Mouse (Mus musculus): Measurements from ENCODE around the gene Eno3.
A peak's percentile ranks its signal among the peaks of the same experiment; 100 is the strongest.

The Eno3 gene

DNA sequence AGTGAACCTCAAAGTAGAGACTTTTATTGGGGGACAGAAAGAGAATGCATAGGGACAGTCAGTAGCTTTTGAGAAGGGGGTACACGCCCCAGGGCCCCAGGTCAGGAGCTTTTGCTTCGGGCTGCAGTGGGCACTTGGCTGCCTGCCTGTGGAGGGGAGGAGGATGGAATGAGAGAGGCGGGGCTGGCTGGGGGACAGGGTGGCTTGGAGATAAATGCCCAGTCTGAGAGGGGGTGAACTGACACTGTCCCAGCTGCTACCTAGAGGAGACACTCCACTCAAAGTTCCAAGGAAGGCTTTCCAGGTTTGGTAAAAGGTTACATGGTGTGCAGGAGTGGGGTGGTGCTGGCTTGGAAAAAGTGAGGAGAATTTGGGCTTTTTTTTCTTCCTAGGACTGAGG lies at the start of gene Eno3:
Gene Eno3, plus strand, starts transcription at position 239 of the 400 bp plus-strand sequence.
- DNase-seq (ENCODE audit: low spot score in 2 of 2): no peak

DNA sequence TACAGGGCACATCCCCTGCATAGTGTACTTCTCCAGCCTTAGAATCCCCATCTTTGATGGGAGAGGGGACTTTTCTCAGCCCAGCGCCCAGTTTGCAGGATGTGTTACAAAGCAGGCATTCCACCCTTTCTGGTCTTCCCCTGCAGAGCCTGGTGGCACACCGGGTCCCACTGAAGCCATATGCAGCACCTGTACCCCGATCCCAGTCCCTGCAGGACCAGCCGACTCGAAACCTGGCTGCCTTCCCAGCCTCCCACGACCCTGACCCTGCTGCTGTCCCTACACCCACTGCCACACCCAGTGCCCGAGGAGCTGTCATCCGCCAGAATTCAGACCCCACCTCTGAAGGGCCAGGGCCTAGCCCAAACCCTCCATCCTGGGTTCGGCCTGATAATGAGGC lies 49.4 kb upstream of the Eno3 start:
- DNase-seq (ENCODE audit: low spot score in 2 of 2): no peak

DNA sequence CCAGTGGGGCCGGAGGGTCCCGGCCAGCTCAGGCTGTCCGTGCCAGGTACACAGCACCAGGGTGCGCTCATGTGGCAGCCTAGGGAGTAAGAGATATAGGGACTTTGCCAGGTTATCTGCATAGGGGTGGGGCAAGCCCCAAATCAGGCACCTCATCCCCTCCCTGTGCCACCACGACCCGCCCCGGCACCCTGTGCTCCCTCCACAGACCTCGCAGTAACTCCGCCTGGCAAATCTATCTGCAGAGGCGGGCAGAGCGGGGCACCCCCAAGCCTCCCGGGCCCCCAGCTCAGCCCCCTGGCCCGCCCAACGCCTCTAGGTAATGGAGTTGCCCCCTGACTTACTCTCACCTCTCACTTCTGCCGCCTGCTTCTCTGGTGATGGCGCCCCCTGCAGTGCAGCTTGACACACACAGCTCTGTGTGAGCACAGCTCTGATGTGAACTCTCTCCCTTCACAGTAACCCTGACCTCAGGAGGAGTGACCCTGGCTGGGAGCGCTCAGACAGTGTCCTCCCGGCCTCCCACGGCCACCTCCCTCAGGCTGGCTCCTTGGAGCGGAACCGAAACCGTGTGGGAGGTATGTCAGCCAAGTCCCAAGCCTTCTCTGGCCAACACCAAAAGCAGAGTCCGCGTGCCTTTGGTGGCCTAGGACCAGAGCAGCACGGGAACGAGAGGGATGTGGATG lies 48.5 kb upstream of the Eno3 start:
- DNase-seq (ENCODE audit: low spot score in 2 of 2): peak; percentile 14 to 72

DNA sequence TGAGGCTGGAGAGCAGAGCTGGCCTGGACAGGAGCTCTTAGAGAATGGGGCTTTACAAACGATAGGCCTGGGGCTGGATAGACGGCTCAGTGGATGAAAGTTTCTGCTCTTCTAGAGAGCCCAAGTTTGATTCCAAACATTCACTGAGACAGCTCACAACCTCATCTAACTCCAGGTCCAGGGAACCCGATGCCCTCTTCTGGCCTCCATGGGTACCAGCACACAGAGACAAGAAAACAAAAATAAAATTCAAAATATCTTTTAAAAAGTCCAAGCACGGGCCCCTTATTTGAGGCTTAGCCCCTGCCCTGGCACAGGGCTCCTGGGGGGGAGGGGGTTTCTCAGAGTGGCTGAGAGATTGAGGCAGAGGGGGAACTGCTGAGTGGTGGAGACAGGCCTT lies 46.2 kb upstream of the Eno3 start:
- no peak for DNase-seq (ENCODE audit: low spot score in 2 of 2)

DNA sequence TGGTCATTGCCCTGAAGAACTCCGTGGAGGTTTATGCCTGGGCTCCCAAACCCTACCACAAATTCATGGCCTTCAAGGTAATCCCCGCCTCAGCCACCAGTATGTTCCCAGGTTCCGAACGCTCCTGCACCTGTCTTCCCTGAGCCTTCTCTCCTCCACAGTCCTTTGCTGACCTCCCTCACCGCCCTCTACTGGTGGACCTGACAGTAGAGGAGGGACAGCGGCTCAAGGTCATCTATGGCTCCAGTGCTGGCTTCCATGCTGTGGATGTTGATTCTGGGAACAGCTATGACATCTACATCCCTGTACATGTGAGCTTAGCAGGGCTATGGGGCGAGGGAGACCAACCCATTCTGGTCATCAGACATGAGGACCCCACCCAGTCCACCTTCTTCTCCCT lies 44.5 kb upstream of the Eno3 start:
- no peak for DNase-seq (ENCODE audit: low spot score in 2 of 2)

GRCm38 (mm10) chr11:70615074-70615473 lies 41.9 kb upstream of the Eno3 start:
- peak; percentile 48 to 79 for DNase-seq (ENCODE audit: low spot score in 2 of 2)

DNA sequence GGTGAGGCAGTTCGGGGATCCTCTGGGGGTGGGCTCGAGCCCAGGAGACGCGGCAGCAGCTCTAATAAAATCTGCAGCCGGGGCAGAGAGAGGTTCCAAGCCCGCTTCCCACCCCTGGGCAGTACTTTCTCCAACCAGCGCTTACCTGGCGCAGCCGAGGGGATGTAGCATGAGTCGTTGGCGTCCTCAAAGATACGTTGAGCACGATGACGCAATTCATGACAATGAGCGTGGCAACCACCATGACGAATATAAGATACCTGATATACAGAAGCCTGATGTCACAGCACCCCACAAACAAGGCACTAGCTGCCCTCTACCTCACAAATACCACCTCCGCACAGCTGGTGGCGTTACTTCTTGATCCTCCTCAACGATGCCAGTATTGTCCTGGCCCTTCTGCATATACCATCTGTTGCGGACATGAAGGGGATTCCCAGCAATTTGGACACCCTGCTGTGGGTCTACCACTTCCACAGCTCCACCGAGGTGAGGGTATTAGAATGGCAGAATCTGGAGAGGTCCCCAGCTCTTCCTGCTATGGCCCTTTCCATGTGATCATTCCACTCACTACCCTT lies 41.4 kb upstream of the Eno3 start, which contains the start of gene 4930544D05Rik:
Gene 4930544D05Rik, plus strand, starts transcription at position 333 of the 578 bp plus-strand sequence.
- DNase-seq (ENCODE audit: low spot score in 2 of 2): no peak

DNA sequence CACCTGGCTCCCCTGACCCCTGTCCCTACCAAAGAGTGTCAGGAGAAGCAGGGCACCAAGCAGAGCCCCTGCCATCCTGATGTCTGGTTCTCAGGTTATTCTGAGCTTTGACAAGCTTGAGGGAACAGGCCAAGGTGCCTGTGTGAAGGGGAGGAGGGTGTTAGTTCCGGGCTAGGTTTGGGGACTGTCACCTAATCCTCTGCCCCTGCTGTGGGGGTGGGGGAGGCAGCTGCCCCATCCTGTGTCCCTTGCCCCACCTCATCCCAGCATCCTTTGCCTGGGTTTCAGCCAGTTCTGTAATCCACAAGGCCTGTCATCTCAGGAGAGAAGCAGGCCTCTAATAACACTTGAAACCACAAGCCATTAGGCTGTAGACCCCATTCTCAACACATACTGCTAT lies 37.9 kb upstream of the Eno3 start, which contains the start of gene Chrne:
Gene Chrne, minus strand, starts transcription at position 116 of the 400 bp plus-strand sequence.
- DNase-seq (ENCODE audit: low spot score in 2 of 2): no peak

- no peak for DNase-seq (ENCODE audit: low spot score in 2 of 2)
Measured at GRCm38 (mm10) chr11:70621972-70622814, 34.8 kb upstream of the Eno3 start.

DNA sequence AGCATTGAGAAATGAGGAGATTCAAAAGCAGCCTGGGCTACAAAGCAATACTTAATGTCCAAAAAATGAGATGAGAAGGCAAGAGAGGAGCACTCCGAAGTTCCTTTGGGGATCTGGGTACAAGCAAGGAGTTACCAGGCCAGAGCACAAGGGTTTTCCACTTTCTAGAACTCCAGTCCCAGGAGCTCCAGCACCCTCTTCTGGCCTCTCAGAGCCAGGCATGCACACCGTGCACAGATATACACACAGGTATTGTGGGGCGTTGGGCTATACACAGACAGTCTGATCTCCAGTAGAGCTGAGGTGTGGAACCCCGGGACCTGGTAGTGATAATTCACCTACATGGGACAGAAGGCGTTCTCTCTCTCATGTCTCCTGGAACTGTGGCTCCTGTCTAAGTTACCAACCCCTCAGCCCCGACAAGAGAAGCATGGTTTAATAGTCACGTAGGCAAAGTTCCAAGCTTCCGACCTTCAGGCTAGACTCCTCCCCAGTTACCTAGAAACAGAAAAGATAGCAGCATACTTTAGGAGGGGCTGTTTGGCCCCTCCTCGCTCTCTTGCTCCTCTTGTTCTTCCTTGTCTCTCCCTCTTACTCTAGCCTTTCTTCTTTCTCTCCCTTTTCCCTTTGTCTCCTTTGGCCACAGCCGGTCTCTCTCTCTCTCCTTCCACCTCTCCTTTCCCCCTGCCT lies 33.8 kb upstream of the Eno3 start:
- DNase-seq (ENCODE audit: low spot score in 2 of 2): no peak

- peak; percentile 49 to 83 for DNase-seq (ENCODE audit: low spot score in 2 of 2)
Measured at GRCm38 (mm10) chr11:70625473-70625872, 31.5 kb upstream of the Eno3 start.

GRCm38 (mm10) chr11:70626877-70627276 lies 30.1 kb upstream of the Eno3 start:
- no peak for DNase-seq (ENCODE audit: low spot score in 2 of 2)

DNA sequence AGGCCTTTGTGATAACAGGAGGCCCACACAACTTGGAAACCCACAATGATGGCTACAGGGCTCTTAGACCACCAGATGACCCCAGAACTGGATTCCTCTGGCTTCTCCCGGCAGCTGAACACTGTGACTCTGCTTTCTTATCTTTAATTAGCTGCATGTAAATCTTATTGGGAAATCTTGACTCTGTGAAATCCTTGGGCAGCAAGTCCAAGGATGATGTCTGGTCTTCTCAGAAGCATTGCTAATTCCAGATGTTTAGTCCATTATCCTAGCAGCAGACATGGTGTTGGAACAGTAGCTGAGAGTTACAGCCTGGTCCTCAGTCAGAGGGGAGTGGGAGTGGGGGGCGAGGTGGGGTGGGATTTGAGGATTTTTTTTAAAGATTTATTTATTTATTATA lies 28.6 kb upstream of the Eno3 start:
- DNase-seq (ENCODE audit: low spot score in 2 of 2): no peak

- DNase-seq (ENCODE audit: low spot score in 2 of 2): peak in 1 of 2 experiments; percentile 61
Measured at GRCm38 (mm10) chr11:70629557-70629956, 27.4 kb upstream of the Eno3 start.

DNA sequence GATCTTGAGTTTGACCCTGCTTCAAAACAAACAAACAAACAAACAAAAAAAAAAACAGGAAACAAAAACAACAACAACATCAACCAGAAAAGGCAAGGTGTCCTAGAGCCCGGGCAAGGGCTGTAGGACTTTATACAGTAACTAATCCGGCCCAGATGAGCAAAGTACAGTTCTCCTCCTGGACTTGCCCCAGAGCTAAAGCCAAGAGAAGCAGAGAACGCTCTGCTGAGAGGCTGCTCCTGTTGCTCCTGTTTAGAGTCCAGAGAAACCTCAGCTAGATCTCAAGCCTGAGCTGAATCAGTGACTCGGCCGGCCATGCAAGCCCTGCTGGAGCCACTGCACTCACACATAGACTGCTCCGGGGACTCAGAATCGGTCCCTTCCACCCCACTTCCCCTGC lies 26.9 kb upstream of the Eno3 start:
- no peak for DNase-seq (ENCODE audit: low spot score in 2 of 2)

- no peak for DNase-seq (ENCODE audit: low spot score in 2 of 2)
Measured at GRCm38 (mm10) chr11:70635601-70636000, 21.4 kb upstream of the Eno3 start.

- no peak for DNase-seq (ENCODE audit: low spot score in 2 of 2)
Measured at GRCm38 (mm10) chr11:70637764-70638163, 19.2 kb upstream of the Eno3 start.

DNA sequence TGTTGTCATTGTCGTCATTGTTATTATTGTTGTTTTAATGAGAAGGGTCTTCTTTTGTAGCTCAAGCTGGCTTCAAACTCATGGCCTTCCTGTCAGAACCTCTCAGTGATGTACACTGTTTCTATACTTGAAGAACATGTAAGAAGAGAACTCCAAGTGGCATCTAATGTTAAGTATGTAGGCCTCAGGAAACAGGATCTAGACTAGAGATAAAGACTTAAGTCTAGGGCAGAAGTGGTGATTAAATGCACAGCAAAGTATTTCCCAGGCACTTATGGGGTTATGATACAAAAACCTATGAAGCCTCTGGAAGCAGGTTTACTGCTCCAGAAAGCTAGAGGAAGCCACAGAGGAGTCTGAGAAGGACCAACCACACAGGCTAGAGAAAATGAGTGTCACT lies 18.7 kb upstream of the Eno3 start:
- DNase-seq (ENCODE audit: low spot score in 2 of 2): no peak

GRCm38 (mm10) chr11:70638714-70639278 lies 18.2 kb upstream of the Eno3 start, which contains the start of gene Gp1ba:
Gene Gp1ba, plus strand, starts transcription at chr11:70639122.
- no peak for DNase-seq (ENCODE audit: low spot score in 2 of 2)

DNA sequence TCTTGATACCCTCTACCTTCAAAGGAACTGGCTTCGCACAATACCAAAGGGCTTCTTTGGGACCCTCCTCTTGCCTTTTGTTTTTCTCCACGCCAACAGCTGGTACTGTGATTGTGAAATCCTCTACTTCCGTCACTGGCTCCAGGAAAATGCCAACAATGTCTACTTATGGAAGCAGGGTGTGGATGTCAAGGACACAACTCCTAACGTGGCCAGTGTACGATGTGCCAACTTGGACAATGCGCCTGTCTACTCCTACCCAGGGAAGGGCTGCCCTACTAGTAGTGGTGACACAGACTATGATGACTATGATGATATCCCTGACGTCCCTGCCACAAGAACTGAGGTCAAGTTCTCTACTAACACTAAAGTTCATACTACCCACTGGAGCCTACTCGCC lies 17.0 kb upstream of the Eno3 start:
- no peak for DNase-seq (ENCODE audit: low spot score in 2 of 2)

DNA sequence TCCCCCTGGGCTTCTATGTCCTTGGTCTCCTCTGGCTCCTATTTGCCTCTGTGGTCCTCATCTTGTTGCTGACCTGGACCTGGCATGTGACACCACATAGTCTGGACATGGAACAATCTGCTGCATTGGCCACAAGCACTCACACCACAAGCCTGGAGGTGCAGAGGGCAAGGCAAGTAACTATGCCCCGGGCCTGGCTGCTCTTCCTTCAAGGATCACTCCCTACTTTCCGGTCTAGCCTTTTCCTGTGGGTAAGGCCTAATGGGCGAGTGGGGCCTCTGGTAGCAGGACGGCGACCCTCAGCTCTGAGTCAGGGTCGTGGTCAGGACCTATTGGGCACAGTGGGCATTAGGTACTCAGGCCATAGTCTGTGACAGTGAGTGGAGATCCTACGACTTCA lies 15.8 kb upstream of the Eno3 start:
- no peak for DNase-seq (ENCODE audit: low spot score in 2 of 2)

DNA sequence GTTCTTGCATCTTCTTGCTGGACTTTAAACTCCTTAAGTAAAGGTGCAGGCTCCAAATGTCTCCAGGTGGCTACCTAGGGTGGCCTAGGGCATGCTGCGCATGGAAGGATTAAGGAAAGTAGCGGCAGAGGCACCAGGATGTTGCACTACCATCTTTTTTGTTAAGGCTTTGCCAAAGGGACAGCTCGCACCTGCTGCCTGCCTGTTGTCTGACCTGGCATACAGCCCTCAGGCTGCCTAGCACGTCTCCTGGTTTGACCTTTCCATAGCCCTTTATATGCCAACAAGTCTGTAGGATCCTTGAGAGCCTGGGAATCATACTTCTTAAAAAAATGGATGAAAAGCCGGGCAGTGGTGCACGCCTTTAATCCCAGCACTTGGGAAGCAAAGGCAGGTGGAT lies 14.0 kb upstream of the Eno3 start:
- DNase-seq (ENCODE audit: low spot score in 2 of 2): no peak
